Mouse (Mus musculus) megakaryocyte-erythroid progenitor cell, adult 5-6 weeks (primary cell): ENCODE results near the gene Tnfsf18. TPM values are rescaled to one million over a fixed set of nuclear protein-coding genes. Genes with fewer than 3 reads are reported as not detected.

ENCODE experiments used
- total RNA-seq, 2 experiments: library from RNA; stranded (forward) in 1 of 2; stranded (reverse) in 1 of 2; fragments of 200-1000, 215-1000 nt in 1 of 2; fragments of >200 nt in 1 of 2; fragmentation: Nextera tagmentation in 1 of 2; gene quantifications; 2 replicates each; pipeline ENCODE4 v1.2.3; 2014 to 2017

The Tnfsf18 gene
- total RNA-seq, 2 experiments from 2014 or later: not detected

Other genes starting within 250 kb of the Tnfsf18 start
- gene Prdx6, start 243.4 kb upstream of the Tnfsf18 start, total RNA-seq (2014; fragmentation: Nextera tagmentation): 378 and 558 TPM in 2 replicates
- gene Prdx6, start 243.4 kb upstream of the Tnfsf18 start, total RNA-seq (2017): 583 and 708 TPM in 2 replicates
- gene Tnfsf4, start 99.2 kb upstream of the Tnfsf18 start, total RNA-seq (2014; fragmentation: Nextera tagmentation): 3.4 and 4.3 TPM in 2 replicates
- gene Tnfsf4, start 99.2 kb upstream of the Tnfsf18 start, total RNA-seq (2017): 2.0 and 2.1 TPM in 2 replicates